Mouse (Mus musculus) heart, embryonic 12.5 days (tissue): ENCODE data around the gene Micall2. TPM values are rescaled to one million over a fixed set of nuclear protein-coding genes. Genes with fewer than 3 reads are reported as not detected.

ENCODE experiments used
- microRNA-seq: library from miRNA; unstranded; fragments of <30 nt; microRNA quantifications from one replicate; pipeline ENCODE4, GENCODE M21; 2017
- polyA plus RNA-seq: library from polyadenylated mRNA; unstranded; fragments of >200 nt; fragmentation: Nextera tagmentation; extraction: Ambion mirVana; gene quantifications from 2 replicates; pipeline ENCODE4 v1.2.1, GENCODE M21; 2016

Micall2 gene
- polyA plus RNA-seq, 1 experiment from 2014 or later, result 3.4 TPM

Small RNA genes lying within 50 kb of the gene (microRNA-seq; reads per million reads assigned to microRNA genes)
- not detected for gene Mir7037

Other genes starting within 250 kb of the Micall2 start
- 0.09 TPM in 1 of 2 replicates, not detected in the other for gene Uncx, start 192.8 kb downstream of the Micall2 start, polyA plus RNA-seq
- 24.2 and 32.7 TPM in 2 replicates for gene Ints1, start 39.3 kb upstream of the Micall2 start, polyA plus RNA-seq
- gene Mafk, start 55.2 kb upstream of the Micall2 start, polyA plus RNA-seq, result 24.4 and 25.2 TPM in 2 replicates
- 0.41 and 0.42 TPM in 2 replicates for gene Tmem184a, start 83.6 kb upstream of the Micall2 start, polyA plus RNA-seq
- not detected in 2 replicates for gene Gm26938, start 90.1 kb upstream of the Micall2 start, polyA plus RNA-seq
- 39.1 and 42.3 TPM in 2 replicates for gene Psmg3, start 90.5 kb upstream of the Micall2 start, polyA plus RNA-seq
- 0.05 and 0.22 TPM in 2 replicates for gene Elfn1, start 171.6 kb upstream of the Micall2 start, polyA plus RNA-seq